Mouse (Mus musculus): ENCODE data around the gene Lgmn. TPM values are rescaled to one million over a fixed set of nuclear protein-coding genes. Genes with fewer than 3 reads are reported as not detected.

Lgmn gene
- polyA plus RNA-seq, 1 experiment: 132 TPM

DNA sequence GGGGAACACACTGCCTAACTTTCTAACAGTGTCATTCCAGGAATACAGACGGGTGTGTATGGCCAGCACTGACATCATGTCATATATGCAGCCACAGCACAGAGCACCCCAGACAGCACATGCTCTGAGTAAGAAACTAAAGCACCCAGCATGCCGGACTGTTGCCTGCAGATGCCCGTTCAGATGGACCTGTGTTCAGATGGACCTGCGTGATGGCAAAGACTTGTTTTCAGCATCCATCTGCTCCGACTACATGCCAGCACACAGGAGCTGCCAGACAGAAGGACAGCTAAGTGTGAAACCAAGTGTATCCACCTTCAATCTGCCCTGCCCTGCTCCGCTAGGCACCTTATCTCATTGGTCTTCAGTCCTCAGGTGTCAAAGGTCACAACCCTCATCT lies 24.9 kb downstream of the Lgmn start:
- no peak for TF ChIP-seq POLR2A (IDR thresholded peaks at IDR 0.05; ENCODE audit: extremely low read depth, insufficient read depth, low read length)
- no peak for TF ChIP-seq CTCF (IDR thresholded peaks at IDR 0.05; ENCODE audit: extremely low read depth, insufficient read depth, low read length)
- no peak overlapping the region for H3K27ac ChIP-seq (ENCODE audit: insufficient read depth, low read length)
- peaks cover 15% of the 10 kb centered on the region for H3K4me1 ChIP-seq (ENCODE audit: control insufficient read depth, insufficient read depth, low read length)
- no peak overlapping the region for H3K4me3 ChIP-seq (ENCODE audit: insufficient read depth, low read length)

DNA sequence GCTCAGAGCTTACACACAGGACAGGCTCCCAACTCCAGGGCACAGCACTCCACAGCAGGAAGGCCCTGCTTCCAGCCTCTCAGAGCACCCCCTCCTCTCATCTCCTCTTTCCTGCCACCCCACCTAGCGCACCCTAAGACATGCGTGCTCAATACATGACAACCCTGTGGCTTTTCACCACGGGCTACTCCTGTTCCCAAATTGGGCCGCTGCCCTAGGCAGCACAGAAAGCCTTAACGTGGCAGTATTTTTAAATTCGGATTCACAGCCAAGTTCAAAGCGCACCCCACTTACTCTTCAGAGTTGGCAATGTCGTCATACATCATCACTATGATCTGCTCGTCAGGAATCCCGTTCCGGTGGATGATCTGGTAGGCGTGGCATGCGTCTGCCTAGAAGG lies 26.4 kb downstream of the Lgmn start:
- H3K27ac ChIP-seq (ENCODE audit: insufficient read depth, low read length): no peak overlapping the region

GRCm38 (mm10) chr12:102398588-102398987 lies 41.0 kb downstream of the Lgmn start:
- Histone ChIP-seq H3K4me1 (ENCODE audit: control insufficient read depth, insufficient read depth, low read length) (0 out of 2 replicates have a peak, but pooled peaks cover 2% of the 10 kb centered on the region), H3K27ac (ENCODE audit: insufficient read depth, low read length) (no peak overlapping the region; the same call in 1 of the 2 replicates), H3K4me3 (ENCODE audit: insufficient read depth, low read length) (no peak overlapping the region)
- TF ChIP-seq POLR2A (IDR thresholded peaks at IDR 0.05; ENCODE audit: extremely low read depth, insufficient read depth, low read length) (no peak), CTCF (IDR thresholded peaks at IDR 0.05; ENCODE audit: extremely low read depth, insufficient read depth, low read length) (no peak)

More for the DNA sequence above, 26.4 kb downstream of the Lgmn start:
- Histone ChIP-seq H3K4me1 (ENCODE audit: control insufficient read depth, insufficient read depth, low read length) (peaks cover 12% of the 10 kb centered on the region), H3K4me3 (ENCODE audit: insufficient read depth, low read length) (no peak overlapping the region)
- TF ChIP-seq POLR2A (IDR thresholded peaks at IDR 0.05; ENCODE audit: extremely low read depth, insufficient read depth, low read length) (no peak), CTCF (IDR thresholded peaks at IDR 0.05; ENCODE audit: extremely low read depth, insufficient read depth, low read length) (no peak)

GRCm38 (mm10) chr12:102395998-102396991 lies 43.3 kb downstream of the Lgmn start:
- Histone ChIP-seq H3K4me3 (ENCODE audit: insufficient read depth, low read length) (no peak overlapping the region), H3K27ac (ENCODE audit: insufficient read depth, low read length) (no peak overlapping the region), H3K4me1 (ENCODE audit: control insufficient read depth, insufficient read depth, low read length) (0 out of 2 replicates have a peak, but pooled peaks cover 2% of the 10 kb centered on the region)
- no peak for TF ChIP-seq POLR2A (IDR thresholded peaks at IDR 0.05; ENCODE audit: extremely low read depth, insufficient read depth, low read length)
- no peak for TF ChIP-seq CTCF (IDR thresholded peaks at IDR 0.05; ENCODE audit: extremely low read depth, insufficient read depth, low read length)

DNA sequence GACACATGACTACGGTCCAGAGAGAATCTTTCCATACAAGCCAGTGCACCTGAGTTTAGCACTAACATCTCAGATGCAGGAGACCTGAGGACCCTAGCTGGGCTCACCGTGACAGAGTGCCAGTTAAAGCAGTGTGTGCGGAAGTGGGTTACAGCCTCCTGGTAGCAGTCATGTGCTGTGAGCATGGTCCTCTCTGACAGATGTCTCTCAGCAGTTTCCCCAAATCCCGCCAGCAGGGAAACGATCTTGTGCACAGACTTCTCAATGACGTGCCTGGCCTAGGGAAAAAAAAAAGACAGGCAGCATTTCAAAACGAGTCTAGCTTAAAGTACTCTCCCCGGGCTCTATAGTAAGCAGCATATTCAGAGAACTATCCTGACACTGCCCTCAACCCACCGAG lies 44.1 kb downstream of the Lgmn start:
- no peak overlapping the region for H3K4me3 ChIP-seq (ENCODE audit: insufficient read depth, low read length)
- no peak overlapping the region for H3K27ac ChIP-seq (ENCODE audit: insufficient read depth, low read length)
- TF ChIP-seq CTCF (IDR thresholded peaks at IDR 0.05; ENCODE audit: extremely low read depth, insufficient read depth, low read length) (no peak), POLR2A (IDR thresholded peaks at IDR 0.05; ENCODE audit: extremely low read depth, insufficient read depth, low read length) (no peak)
- H3K4me1 ChIP-seq (ENCODE audit: control insufficient read depth, insufficient read depth, low read length): 0 out of 2 replicates have a peak, but pooled peaks cover 2% of the 10 kb centered on the region

- H3K4me3 ChIP-seq (ENCODE audit: insufficient read depth, low read length): no peak overlapping the region
- H3K27ac ChIP-seq (ENCODE audit: insufficient read depth, low read length): no peak overlapping the region
- H3K4me1 ChIP-seq (ENCODE audit: control insufficient read depth, insufficient read depth, low read length): 0 out of 2 replicates have a peak, but pooled peaks cover 2% of the 10 kb centered on the region
- TF ChIP-seq CTCF (IDR thresholded peaks at IDR 0.05; ENCODE audit: extremely low read depth, insufficient read depth, low read length) (no peak), POLR2A (IDR thresholded peaks at IDR 0.05; ENCODE audit: extremely low read depth, insufficient read depth, low read length) (no peak)
Observed at GRCm38 (mm10) chr12:102394496-102394895, 45.1 kb downstream of the Lgmn start.

DNA sequence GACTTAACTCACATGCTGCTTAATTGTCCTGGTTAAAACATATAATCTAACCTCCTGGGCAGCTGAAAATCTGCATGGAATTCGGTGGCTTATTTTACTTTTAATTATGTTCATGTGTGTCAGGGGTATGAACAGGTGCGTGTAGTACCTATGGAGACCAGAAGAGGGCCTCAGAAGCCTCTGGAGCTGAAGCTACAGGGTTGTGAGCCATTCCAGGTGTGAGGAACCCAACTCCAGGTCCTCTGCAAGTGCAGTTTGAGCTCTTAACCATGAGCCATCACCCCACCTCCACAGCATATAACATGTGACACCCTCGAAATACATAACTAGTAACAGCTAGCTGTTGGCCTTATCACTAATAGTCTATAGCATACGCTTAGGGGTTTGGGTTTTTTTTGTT lies 47.6 kb downstream of the Lgmn start:
- no peak overlapping the region for H3K4me3 ChIP-seq (ENCODE audit: insufficient read depth, low read length)
- no peak overlapping the region for H3K27ac ChIP-seq (ENCODE audit: insufficient read depth, low read length)
- TF ChIP-seq POLR2A (IDR thresholded peaks at IDR 0.05; ENCODE audit: extremely low read depth, insufficient read depth, low read length) (no peak), CTCF (IDR thresholded peaks at IDR 0.05; ENCODE audit: extremely low read depth, insufficient read depth, low read length) (peak; percentile 60)
- H3K4me1 ChIP-seq (ENCODE audit: control insufficient read depth, insufficient read depth, low read length): no peaks in the 10 kb centered on the region

DNA sequence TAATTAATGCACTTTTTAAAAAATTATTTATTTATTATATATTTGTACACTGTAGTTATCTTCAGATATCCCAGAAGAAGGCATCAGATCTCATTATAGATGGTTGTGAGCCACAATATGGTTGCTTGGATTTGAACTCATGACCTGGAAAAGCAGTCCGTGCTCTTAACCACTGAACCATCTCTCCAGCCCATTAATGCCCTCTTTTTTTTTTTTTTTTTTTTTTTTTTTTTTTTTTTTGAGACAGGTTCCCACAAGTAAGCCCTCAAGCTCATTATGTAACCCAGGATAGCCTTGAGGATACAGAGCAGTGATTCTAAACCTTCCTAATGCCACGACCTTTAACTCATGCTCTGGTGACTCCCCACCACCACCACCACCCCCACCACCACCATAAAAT lies 48.5 kb downstream of the Lgmn start:
- no peaks in the 10 kb centered on the region for H3K4me1 ChIP-seq (ENCODE audit: control insufficient read depth, insufficient read depth, low read length)
- H3K4me3 ChIP-seq (ENCODE audit: insufficient read depth, low read length): no peak overlapping the region
- H3K27ac ChIP-seq (ENCODE audit: insufficient read depth, low read length): no peak overlapping the region
- TF ChIP-seq CTCF (IDR thresholded peaks at IDR 0.05; ENCODE audit: extremely low read depth, insufficient read depth, low read length) (no peak), POLR2A (IDR thresholded peaks at IDR 0.05; ENCODE audit: extremely low read depth, insufficient read depth, low read length) (no peak)

DNA sequence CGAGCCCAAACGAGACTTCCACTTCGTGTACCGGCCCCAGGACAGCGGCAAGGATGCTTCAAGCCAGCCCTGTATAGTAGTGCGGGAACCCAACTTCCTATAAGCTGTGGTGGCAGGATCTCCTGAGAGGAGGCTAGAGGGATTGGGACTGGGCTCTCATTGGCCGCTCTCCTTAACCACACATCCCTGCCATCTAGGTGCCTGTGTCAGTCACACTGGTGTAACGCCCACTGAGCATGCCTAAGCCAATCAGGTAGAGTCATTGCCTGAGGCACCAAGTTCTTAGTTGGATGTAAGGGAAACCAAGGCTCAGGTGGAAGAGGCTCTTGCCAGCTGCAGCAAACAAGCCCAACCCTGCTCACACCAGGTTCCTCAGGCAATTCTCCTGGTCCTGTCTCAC lies 49.6 kb downstream of the Lgmn start:
- TF ChIP-seq CTCF (IDR thresholded peaks at IDR 0.05; ENCODE audit: extremely low read depth, insufficient read depth, low read length) (no peak), POLR2A (IDR thresholded peaks at IDR 0.05; ENCODE audit: extremely low read depth, insufficient read depth, low read length) (no peak)
- Histone ChIP-seq H3K4me3 (ENCODE audit: insufficient read depth, low read length) (no peak overlapping the region), H3K4me1 (ENCODE audit: control insufficient read depth, insufficient read depth, low read length) (no peaks in the 10 kb centered on the region), H3K27ac (ENCODE audit: insufficient read depth, low read length) (no peak overlapping the region)

Data from cortical plate, adult 2 months (tissue).